Mouse (Mus musculus): Measurements from ENCODE around the gene Ciz1. TPM values are rescaled to one million over a fixed set of nuclear protein-coding genes. Genes with fewer than 3 reads are reported as not detected.

Gene Ciz1
- polyA plus RNA-seq, 1 experiment from 2014 or later: 17.0 TPM

- Histone ChIP-seq H3K27me3 (peaks cover 61% of the 10 kb centered on the region), H3K4me3 (replicated peaks) (peak overlapping the region; percentile 57), H3K4me2 (peak overlapping the region; percentile 94), H3K36me3 (replicated peaks) (peaks cover 11% of the 10 kb centered on the region), H3K27ac (replicated peaks) (no peak overlapping the region), H3K9me3 (replicated peaks) (no peaks in the 10 kb centered on the region), H3K9ac (peak overlapping the region; percentile 47; the same call in 1 of the 2 replicates), H3K4me1 (replicated peaks) (peaks cover 16% of the 10 kb centered on the region)
- 0 out of 2 replicates have a peak, but pooled peaks have one; percentile 7 for ATAC-seq (ENCODE audit: insufficient read depth)
- 10% methylated on average over 39 of the region's 42 CpGs for WGBS (ENCODE audit: insufficient replicate concordance)
Observed at GRCm38 (mm10) chr2:32311443-32312317, 40.4 kb upstream of the Ciz1 start.

- no peaks in the 10 kb centered on the region for H3K9me3 ChIP-seq (replicated peaks)
- peaks cover 3% of the 10 kb centered on the region; the same call in 1 of the 2 replicates for H3K36me3 ChIP-seq (replicated peaks)
- WGBS (ENCODE audit: insufficient replicate concordance): 1% methylated on average over 50 of the region's 56 CpGs
- ATAC-seq (ENCODE audit: insufficient read depth): peak; percentile 67
- peak overlapping the region; percentile 47; the same call in 1 of the 2 replicates for H3K9ac ChIP-seq
- H3K4me1 ChIP-seq (replicated peaks): peaks cover 16% of the 10 kb centered on the region
- H3K27ac ChIP-seq (replicated peaks): no peak overlapping the region
- H3K27me3 ChIP-seq: peaks cover 68% of the 10 kb centered on the region
- peak overlapping the region; percentile 94 for H3K4me2 ChIP-seq
- peak overlapping the region; percentile 57 for H3K4me3 ChIP-seq (replicated peaks)
Observed at GRCm38 (mm10) chr2:32312318-32312964, 39.7 kb upstream of the Ciz1 start.

GRCm38 (mm10) chr2:32314831-32315230, 37.3 kb upstream of the Ciz1 start:
- 80% methylated on average over 14 of the region's 14 CpGs for WGBS (ENCODE audit: insufficient replicate concordance)
- no peak for ATAC-seq (ENCODE audit: insufficient read depth)
- Histone ChIP-seq H3K4me1 (replicated peaks) (peaks cover 16% of the 10 kb centered on the region), H3K4me3 (replicated peaks) (no peak overlapping the region), H3K27ac (replicated peaks) (no peak overlapping the region), H3K4me2 (no peak overlapping the region), H3K9me3 (replicated peaks) (no peaks in the 10 kb centered on the region), H3K36me3 (replicated peaks) (no peaks in the 10 kb centered on the region), H3K27me3 (peaks cover 89% of the 10 kb centered on the region), H3K9ac (no peak overlapping the region)

- no peaks in the 10 kb centered on the region for H3K9me3 ChIP-seq (replicated peaks)
- H3K4me3 ChIP-seq (replicated peaks): no peak overlapping the region
- WGBS (ENCODE audit: insufficient replicate concordance): 35% methylated on average over 8 of the region's 8 CpGs
- H3K4me1 ChIP-seq (replicated peaks): peaks cover 16% of the 10 kb centered on the region
- no peak overlapping the region for H3K27ac ChIP-seq (replicated peaks)
- H3K9ac ChIP-seq: no peak overlapping the region
- no peaks in the 10 kb centered on the region for H3K36me3 ChIP-seq (replicated peaks)
- peaks cover 90% of the 10 kb centered on the region for H3K27me3 ChIP-seq
- no peak overlapping the region for H3K4me2 ChIP-seq
- ATAC-seq (ENCODE audit: insufficient read depth): no peak
Observed at GRCm38 (mm10) chr2:32315751-32316150, 36.4 kb upstream of the Ciz1 start.

GRCm38 (mm10) chr2:32316887-32317656, 35.1 kb upstream of the Ciz1 start:
- no peak overlapping the region for H3K4me3 ChIP-seq (replicated peaks)
- peaks cover 79% of the 10 kb centered on the region for H3K27me3 ChIP-seq
- H3K36me3 ChIP-seq (replicated peaks): no peaks in the 10 kb centered on the region
- H3K4me2 ChIP-seq: no peak overlapping the region
- ATAC-seq (ENCODE audit: insufficient read depth): no peak
- no peak overlapping the region for H3K9ac ChIP-seq
- H3K27ac ChIP-seq (replicated peaks): no peak overlapping the region
- 63% methylated on average over 20 of the region's 20 CpGs for WGBS (ENCODE audit: insufficient replicate concordance)
- H3K4me1 ChIP-seq (replicated peaks): peaks cover 8% of the 10 kb centered on the region
- no peaks in the 10 kb centered on the region for H3K9me3 ChIP-seq (replicated peaks)

GRCm38 (mm10) chr2:32317791-32318417, 34.2 kb upstream of the Ciz1 start:
- 11% methylated on average over 19 of the region's 19 CpGs for WGBS (ENCODE audit: insufficient replicate concordance)
- no peaks in the 10 kb centered on the region for H3K36me3 ChIP-seq (replicated peaks)
- peaks cover 70% of the 10 kb centered on the region for H3K27me3 ChIP-seq
- H3K27ac ChIP-seq (replicated peaks): no peak overlapping the region
- no peak overlapping the region for H3K9ac ChIP-seq
- H3K4me3 ChIP-seq (replicated peaks): 0 out of 2 replicates have a peak overlapping the region, but pooled peaks have one; percentile 7
- no peak for ATAC-seq (ENCODE audit: insufficient read depth)
- H3K4me1 ChIP-seq (replicated peaks): no peaks in the 10 kb centered on the region
- peak overlapping the region; percentile 34 for H3K4me2 ChIP-seq
- no peaks in the 10 kb centered on the region for H3K9me3 ChIP-seq (replicated peaks)

- no peak overlapping the region for H3K4me3 ChIP-seq (replicated peaks)
Observed at GRCm38 (mm10) chr2:32318709-32319585, 33.2 kb upstream of the Ciz1 start.

GRCm38 (mm10) chr2:32319586-32320580, 32.2 kb upstream of the Ciz1 start:
- H3K36me3 ChIP-seq (replicated peaks): no peaks in the 10 kb centered on the region
- no peak overlapping the region for H3K4me2 ChIP-seq
- ATAC-seq (ENCODE audit: insufficient read depth): no peak
- H3K4me1 ChIP-seq (replicated peaks): no peaks in the 10 kb centered on the region
- no peak overlapping the region for H3K9ac ChIP-seq
- no peak overlapping the region for H3K27ac ChIP-seq (replicated peaks)
- H3K4me3 ChIP-seq (replicated peaks): no peak overlapping the region
- no peaks in the 10 kb centered on the region for H3K9me3 ChIP-seq (replicated peaks)
- H3K27me3 ChIP-seq: peaks cover 56% of the 10 kb centered on the region
- WGBS (ENCODE audit: insufficient replicate concordance): 30% methylated on average over 9 of the region's 9 CpGs

More at GRCm38 (mm10) chr2:32318709-32319585, 33.2 kb upstream of the Ciz1 start:
- Histone ChIP-seq H3K4me2 (peak overlapping the region; percentile 34), H3K36me3 (replicated peaks) (no peaks in the 10 kb centered on the region), H3K9ac (no peak overlapping the region), H3K27ac (replicated peaks) (no peak overlapping the region), H3K9me3 (replicated peaks) (no peaks in the 10 kb centered on the region), H3K27me3 (peaks cover 61% of the 10 kb centered on the region), H3K4me1 (replicated peaks) (no peaks in the 10 kb centered on the region)
- WGBS (ENCODE audit: insufficient replicate concordance): 66% methylated on average over 14 of the region's 14 CpGs
- no peak for ATAC-seq (ENCODE audit: insufficient read depth)

- Histone ChIP-seq H3K36me3 (replicated peaks) (no peaks in the 10 kb centered on the region), H3K4me2 (no peak overlapping the region), H3K4me1 (replicated peaks) (no peaks in the 10 kb centered on the region), H3K9me3 (replicated peaks) (no peaks in the 10 kb centered on the region), H3K27me3 (peaks cover 48% of the 10 kb centered on the region), H3K9ac (no peak overlapping the region), H3K4me3 (replicated peaks) (no peak overlapping the region), H3K27ac (replicated peaks) (no peak overlapping the region)
- WGBS (ENCODE audit: insufficient replicate concordance): 53% methylated on average over 11 of the region's 11 CpGs
- ATAC-seq (ENCODE audit: insufficient read depth): no peak
Observed at GRCm38 (mm10) chr2:32320721-32321120, 31.4 kb upstream of the Ciz1 start.

Data from liver, embryonic 15.5 days (tissue).